Mouse (Mus musculus) limb, embryonic 13.5 days (tissue): ENCODE data around the gene Dnajb3. TPM values are rescaled to one million over a fixed set of nuclear protein-coding genes. Genes with fewer than 3 reads are reported as not detected.
A peak's percentile ranks its signal among the peaks of the same experiment; 100 is the strongest.

ENCODE experiments used
- ATAC-seq: fragments of 200-750 bp; cut with Nextera tagmentation; 2 replicates; pipeline ENCODE4 v1.8.0; 2017; ENCODE audit warnings: low read depth, moderate number of reproducible peaks, moderate TSS enrichment; ENCODE audit not compliant: low FRiP score
- H3K27ac ChIP-seq: fragments of 300-500 bp; sonication (generic); 2 replicates; pipeline ENCODE4 v1.5.1; 2015; ENCODE audit warnings: inconsistent platforms, mild to moderate bottlenecking, moderate library complexity
- H3K27me3 ChIP-seq: fragments of 300-500 bp; sonication (generic); 2 replicates; pipeline ENCODE4 v1.6.1; 2015; ENCODE audit warnings: mild to moderate bottlenecking, inconsistent platforms
- H3K36me3 ChIP-seq: fragments of 300-500 bp; sonication (generic); 2 replicates; pipeline ENCODE4 v1.6.1; 2015; ENCODE audit warnings: inconsistent platforms, mild to moderate bottlenecking, moderate library complexity
- H3K4me1 ChIP-seq: fragments of 300-500 bp; sonication (generic); 2 replicates; pipeline ENCODE4 v1.6.1; 2015; ENCODE audit warnings: inconsistent platforms
- H3K4me2 ChIP-seq: fragments of 300-500 bp; sonication (generic); replicated peaks from 2 replicates; pipeline ENCODE4 v1.6.1; 2015; ENCODE audit warnings: inconsistent platforms, mild to moderate bottlenecking, moderate library complexity
- H3K4me3 ChIP-seq: fragments of 300-500 bp; sonication (generic); 2 replicates; pipeline ENCODE4 v1.5.1; 2015; ENCODE audit warnings: moderate library complexity, mild to moderate bottlenecking, inconsistent platforms
- H3K9ac ChIP-seq: fragments of 300-500 bp; sonication (generic); 2 replicates; pipeline ENCODE4 v1.6.1; 2015; ENCODE audit warnings: mild to moderate bottlenecking, inconsistent platforms
- H3K9me3 ChIP-seq: fragments of 300-500 bp; sonication (generic); 2 replicates; pipeline ENCODE4 v1.6.1; 2016; ENCODE audit warnings: inconsistent platforms
- WGBS: fragments of 180-500 bp; shearing (Covaris S2); methylation state at CpG from one replicate; pipeline ENCODE4 v1.1.7; 2015; 5-methylcytosine and 5-hydroxymethylcytosine counted together
- polyA plus RNA-seq: library from polyadenylated mRNA; unstranded; fragments of >200 nt; fragmentation: Nextera tagmentation; extraction: Ambion mirVana; gene quantifications from 2 replicates; pipeline ENCODE4 v1.2.1, GENCODE M21; 2015

Dnajb3 gene
- polyA plus RNA-seq, 1 experiment from 2014 or later: 13.3 TPM

GRCm38 (mm10) chr1:88220336-88220735 is 14.8 kb upstream of the Dnajb3 start:
- Histone ChIP-seq H3K4me3 (no peak overlapping the region), H3K4me1 (no peaks in the 10 kb centered on the region), H3K27ac (no peak overlapping the region), H3K9ac (no peak overlapping the region), H3K9me3 (peaks cover 26% of the 10 kb centered on the region), H3K4me2 (no peak overlapping the region), H3K36me3 (no peaks in the 10 kb centered on the region), H3K27me3 (no peaks in the 10 kb centered on the region)
- ATAC-seq: no peak

GRCm38 (mm10) chr1:88219054-88219453 is 13.5 kb upstream of the Dnajb3 start:
- Histone ChIP-seq H3K4me2 (no peak overlapping the region), H3K27me3 (no peaks in the 10 kb centered on the region), H3K4me1 (no peaks in the 10 kb centered on the region), H3K4me3 (no peak overlapping the region), H3K27ac (no peak overlapping the region), H3K9ac (no peak overlapping the region), H3K36me3 (no peaks in the 10 kb centered on the region), H3K9me3 (peaks cover 35% of the 10 kb centered on the region)
- no peak for ATAC-seq
- WGBS: 21% methylated on average over 1 of the region's 1 CpGs

DNA sequence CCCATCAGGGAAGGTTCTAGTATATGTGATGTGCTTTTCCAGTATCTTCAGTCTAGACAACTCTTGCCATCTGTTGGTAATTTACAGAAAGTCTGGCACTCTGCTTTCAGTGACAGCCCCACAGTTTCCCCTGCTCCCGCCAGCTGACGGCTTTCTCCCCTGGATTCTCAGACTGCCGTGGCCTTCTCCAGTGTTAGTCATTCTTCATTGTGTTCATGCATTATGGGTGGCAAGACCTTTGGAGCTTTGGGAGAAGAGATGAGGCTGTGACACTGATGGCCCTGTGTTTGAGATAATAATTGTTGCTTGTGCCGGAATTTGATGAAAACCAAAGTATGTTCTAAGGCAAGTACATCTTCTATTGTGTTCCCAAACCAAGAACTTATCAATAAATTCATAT is 13.0 kb upstream of the Dnajb3 start:
- WGBS: 50% methylated on average over 4 of the region's 4 CpGs
- no peaks in the 10 kb centered on the region for H3K27me3 ChIP-seq

DNA sequence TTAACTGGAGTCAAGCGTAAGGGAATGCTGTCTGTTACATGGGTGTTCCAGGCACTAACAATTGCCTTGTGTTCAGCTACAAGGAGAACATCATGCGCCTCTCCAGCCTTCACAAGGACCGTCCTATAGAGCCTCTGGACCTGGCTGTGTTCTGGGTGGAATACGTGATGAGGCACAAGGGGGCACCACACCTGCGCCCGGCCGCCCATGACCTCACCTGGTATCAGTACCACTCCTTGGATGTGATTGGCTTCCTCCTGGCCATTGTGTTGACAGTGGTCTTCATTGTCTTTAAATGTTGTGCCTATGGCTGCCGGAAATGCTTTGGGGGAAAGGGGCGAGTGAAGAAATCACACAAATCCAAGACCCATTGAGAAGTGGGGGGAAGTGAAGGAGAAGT is 12.5 kb upstream of the Dnajb3 start:
- Histone ChIP-seq H3K27ac (no peak overlapping the region), H3K4me2 (no peak overlapping the region), H3K4me1 (no peaks in the 10 kb centered on the region), H3K27me3 (no peaks in the 10 kb centered on the region), H3K4me3 (no peak overlapping the region), H3K9me3 (peaks cover 45% of the 10 kb centered on the region), H3K36me3 (no peaks in the 10 kb centered on the region), H3K9ac (no peak overlapping the region)
- no peak for ATAC-seq
- WGBS: 75% methylated on average over 9 of the region's 9 CpGs

More for the DNA sequence above, 13.0 kb upstream of the Dnajb3 start:
- Histone ChIP-seq H3K4me2 (no peak overlapping the region), H3K4me3 (no peak overlapping the region), H3K9me3 (peaks cover 39% of the 10 kb centered on the region), H3K36me3 (no peaks in the 10 kb centered on the region), H3K9ac (no peak overlapping the region), H3K27ac (no peak overlapping the region), H3K4me1 (no peaks in the 10 kb centered on the region)
- no peak for ATAC-seq

- Histone ChIP-seq H3K27me3 (no peaks in the 10 kb centered on the region), H3K9me3 (peaks cover 49% of the 10 kb centered on the region), H3K4me3 (no peak overlapping the region), H3K4me1 (no peaks in the 10 kb centered on the region), H3K4me2 (no peak overlapping the region), H3K36me3 (no peaks in the 10 kb centered on the region), H3K27ac (no peak overlapping the region), H3K9ac (no peak overlapping the region)
- WGBS: 41% methylated on average over 3 of the region's 3 CpGs
- ATAC-seq: no peak
These were observed 12.0 kb upstream of the Dnajb3 start for GRCm38 (mm10) chr1:88217576-88217975.

DNA sequence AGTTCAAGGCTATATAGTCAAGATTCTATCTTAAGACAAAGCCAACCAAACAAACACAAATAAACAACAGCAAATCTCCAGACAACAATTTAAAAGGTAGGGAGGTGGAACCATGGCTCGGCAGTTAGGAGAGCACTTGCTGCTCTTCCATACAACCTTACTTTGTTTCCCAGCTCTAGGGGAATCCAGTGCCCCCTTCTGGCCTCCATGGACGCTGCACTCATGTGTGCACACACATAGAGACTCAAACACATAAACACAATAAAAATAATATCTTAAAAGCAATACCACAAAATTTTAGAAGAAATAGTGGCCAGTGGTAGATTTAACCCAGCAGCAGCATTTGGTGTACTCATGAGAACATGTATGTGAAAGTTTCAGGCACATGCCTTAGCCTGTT is 11.6 kb upstream of the Dnajb3 start:
- no peak overlapping the region for H3K4me2 ChIP-seq
- peaks cover 52% of the 10 kb centered on the region for H3K9me3 ChIP-seq
- ATAC-seq: no peak
- 58% methylated on average over 2 of the region's 2 CpGs for WGBS
- H3K4me1 ChIP-seq: no peaks in the 10 kb centered on the region
- no peak overlapping the region for H3K9ac ChIP-seq
- H3K36me3 ChIP-seq: no peaks in the 10 kb centered on the region
- no peaks in the 10 kb centered on the region for H3K27me3 ChIP-seq
- H3K27ac ChIP-seq: no peak overlapping the region
- H3K4me3 ChIP-seq: no peak overlapping the region

GRCm38 (mm10) chr1:88216551-88216950 is 11.0 kb upstream of the Dnajb3 start:
- Histone ChIP-seq H3K4me2 (no peak overlapping the region), H3K27ac (no peak overlapping the region), H3K4me1 (no peaks in the 10 kb centered on the region), H3K9me3 (peaks cover 56% of the 10 kb centered on the region), H3K9ac (no peak overlapping the region), H3K36me3 (no peaks in the 10 kb centered on the region), H3K27me3 (no peaks in the 10 kb centered on the region), H3K4me3 (no peak overlapping the region)
- ATAC-seq: no peak
- 58% methylated on average over 2 of the region's 2 CpGs for WGBS

DNA sequence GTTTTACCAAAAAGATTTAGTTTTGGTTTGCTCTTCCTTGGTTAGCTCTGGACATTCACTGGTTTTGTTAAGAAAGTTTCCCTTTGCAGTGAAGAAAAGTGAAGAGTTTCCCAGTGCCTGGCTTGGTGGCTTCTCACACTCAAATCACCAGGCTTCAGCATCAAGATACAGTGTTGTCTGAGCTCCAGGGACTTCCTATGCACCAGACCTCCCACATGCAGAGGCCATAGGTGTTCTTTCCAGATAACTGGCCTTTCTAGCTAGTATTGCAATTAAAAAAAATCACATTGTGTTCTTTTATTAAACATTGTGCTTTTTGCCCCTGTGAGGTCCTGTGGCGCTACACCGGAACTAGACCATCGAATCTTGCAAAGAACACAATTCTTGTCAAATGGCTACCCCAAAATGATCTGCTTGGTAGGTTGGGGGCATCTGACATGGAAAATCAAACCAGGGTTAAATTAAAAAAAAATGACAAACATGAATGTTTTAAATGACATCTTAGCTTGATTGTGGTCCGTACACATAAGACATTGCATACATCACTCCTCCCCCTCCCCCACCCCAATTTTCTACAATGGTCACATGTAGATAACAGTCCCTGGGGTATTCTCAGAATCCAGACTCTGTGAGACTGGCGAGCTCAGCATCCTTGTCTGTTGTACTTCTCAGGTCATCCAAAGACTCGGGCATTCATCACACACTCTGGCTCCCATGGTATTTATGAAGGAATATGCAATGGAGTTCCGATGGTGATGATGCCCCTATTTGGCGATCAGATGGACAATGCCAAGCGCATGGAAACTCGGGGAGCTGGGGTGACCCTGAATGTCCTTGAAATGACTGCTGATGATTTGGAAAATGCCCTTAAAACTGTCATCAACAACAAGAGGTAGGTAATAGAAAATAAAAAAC is 10.1 kb upstream of the Dnajb3 start:
- Histone ChIP-seq H3K27ac (no peak overlapping the region), H3K4me2 (no peak overlapping the region), H3K4me1 (no peaks in the 10 kb centered on the region), H3K27me3 (no peaks in the 10 kb centered on the region), H3K9me3 (peaks cover 60% of the 10 kb centered on the region), H3K9ac (no peak overlapping the region), H3K36me3 (no peaks in the 10 kb centered on the region), H3K4me3 (no peak overlapping the region)
- 72% methylated on average over 10 of the region's 10 CpGs for WGBS
- ATAC-seq: no peak

- 76% methylated on average over 2 of the region's 2 CpGs for WGBS
These were observed 8.9 kb upstream of the Dnajb3 start for GRCm38 (mm10) chr1:88214462-88214952.

DNA sequence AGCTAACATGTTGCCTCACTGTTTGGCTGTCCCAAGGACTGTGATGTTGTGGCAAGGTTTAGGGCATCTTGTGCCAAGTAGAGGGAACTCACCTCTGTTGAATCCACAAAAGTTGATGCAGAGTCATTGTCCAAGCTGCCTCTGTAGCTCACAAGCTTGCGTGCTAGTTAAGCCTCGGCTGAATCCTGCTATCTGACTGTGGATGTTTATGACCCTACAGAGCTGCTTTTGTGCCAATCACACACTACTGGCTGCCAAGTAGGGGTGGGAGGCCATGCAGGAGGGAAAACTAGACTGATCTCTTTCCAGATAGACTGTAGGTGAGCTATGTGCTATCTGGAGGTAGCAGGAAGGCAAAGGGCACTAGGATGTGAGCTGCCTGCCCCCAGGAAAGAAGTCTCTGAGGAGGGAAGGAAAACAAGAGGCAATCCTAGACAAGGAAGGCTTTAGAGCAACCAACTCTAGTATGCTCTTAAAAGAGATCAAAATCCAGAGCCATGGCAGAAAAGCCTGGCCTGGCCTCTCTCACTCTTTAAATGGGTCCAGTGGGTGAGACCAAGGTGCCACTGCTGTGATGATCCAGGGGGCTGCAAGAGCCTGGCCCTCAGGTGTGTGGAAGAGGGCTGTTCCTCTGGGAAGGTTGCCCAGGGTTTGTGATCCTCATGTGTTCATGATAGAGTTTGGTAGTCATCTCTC is 8.3 kb upstream of the Dnajb3 start:
- WGBS: 74% methylated on average over 2 of the region's 2 CpGs
- no peaks in the 10 kb centered on the region for H3K4me1 ChIP-seq
- no peak for ATAC-seq
- H3K4me3 ChIP-seq: no peak overlapping the region
- H3K4me2 ChIP-seq: no peak overlapping the region
- H3K9me3 ChIP-seq: peaks cover 60% of the 10 kb centered on the region
- H3K27me3 ChIP-seq: no peaks in the 10 kb centered on the region
- H3K36me3 ChIP-seq: no peaks in the 10 kb centered on the region
- H3K27ac ChIP-seq: no peak overlapping the region
- H3K9ac ChIP-seq: no peak overlapping the region

More at GRCm38 (mm10) chr1:88214462-88214952, 8.9 kb upstream of the Dnajb3 start:
- Histone ChIP-seq H3K27me3 (no peaks in the 10 kb centered on the region), H3K9me3 (peaks cover 60% of the 10 kb centered on the region), H3K9ac (no peak overlapping the region), H3K4me1 (no peaks in the 10 kb centered on the region), H3K36me3 (no peaks in the 10 kb centered on the region), H3K4me3 (no peak overlapping the region), H3K27ac (no peak overlapping the region), H3K4me2 (no peak overlapping the region)
- ATAC-seq: no peak

GRCm38 (mm10) chr1:88213061-88213460 is 7.5 kb upstream of the Dnajb3 start:
- H3K9ac ChIP-seq: no peak overlapping the region
- H3K4me3 ChIP-seq: no peak overlapping the region
- WGBS: 77% methylated on average over 1 of the region's 1 CpGs
- ATAC-seq: no peak
- no peak overlapping the region for H3K27ac ChIP-seq
- no peaks in the 10 kb centered on the region for H3K36me3 ChIP-seq
- no peak overlapping the region for H3K4me2 ChIP-seq
- no peaks in the 10 kb centered on the region for H3K4me1 ChIP-seq
- H3K27me3 ChIP-seq: no peaks in the 10 kb centered on the region
- H3K9me3 ChIP-seq: peaks cover 60% of the 10 kb centered on the region

GRCm38 (mm10) chr1:88212341-88213045 is 6.9 kb upstream of the Dnajb3 start:
- H3K27me3 ChIP-seq: no peaks in the 10 kb centered on the region
- no peak overlapping the region for H3K4me2 ChIP-seq
- no peak overlapping the region for H3K27ac ChIP-seq
- H3K4me1 ChIP-seq: no peaks in the 10 kb centered on the region
- WGBS: 60% methylated on average over 8 of the region's 8 CpGs
- H3K9me3 ChIP-seq: peaks cover 57% of the 10 kb centered on the region
- ATAC-seq: 0 out of 2 replicates have a peak, but pooled peaks have one; percentile 17
- no peak overlapping the region for H3K9ac ChIP-seq
- H3K4me3 ChIP-seq: no peak overlapping the region
- H3K36me3 ChIP-seq: no peaks in the 10 kb centered on the region
